Mouse (Mus musculus): ENCODE measurements around the gene Plekha5.
"Not testable (repeated sequence)": the region's sequence is repeated elsewhere in the genome, so short reads cannot be mapped to it uniquely, and the experiment has no call there.

Plekha5 gene

GRCm38 (mm10) chr6:140490220-140490619 is 66.4 kb downstream of the Plekha5 start:
- DNase-seq (ENCODE audit: low spot score) = no peak

GRCm38 (mm10) chr6:140490921-140491537 is 67.2 kb downstream of the Plekha5 start:
- no peak for DNase-seq (ENCODE audit: low spot score)

- no peak for DNase-seq (ENCODE audit: low spot score)
Measured at GRCm38 (mm10) chr6:140492043-140492442, 68.2 kb downstream of the Plekha5 start.

GRCm38 (mm10) chr6:140498074-140498473 is 74.2 kb downstream of the Plekha5 start:
- no peak for DNase-seq (ENCODE audit: low spot score)

GRCm38 (mm10) chr6:140498958-140499357 is 75.1 kb downstream of the Plekha5 start:
- DNase-seq (ENCODE audit: low spot score) = no peak

DNA sequence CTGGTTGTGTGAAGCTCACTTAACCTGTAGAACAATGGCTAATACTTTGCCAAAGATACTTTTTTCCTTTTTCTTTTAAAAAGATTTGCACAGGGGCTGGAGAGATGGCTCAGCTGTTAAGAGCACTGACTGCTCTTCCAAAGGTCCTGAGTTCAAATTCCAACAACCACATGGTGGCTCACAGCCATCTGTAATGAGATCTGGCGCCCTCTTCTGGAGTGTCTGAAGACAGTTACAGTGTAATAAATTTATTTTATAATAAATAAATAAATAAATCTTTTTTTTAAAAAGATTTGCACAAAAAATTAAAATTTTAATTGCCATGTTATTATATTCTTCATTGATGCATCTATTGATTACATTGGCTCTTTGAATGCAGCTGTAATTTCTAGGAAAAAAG is 77.0 kb downstream of the Plekha5 start:
- DNase-seq (ENCODE audit: low spot score) = not testable (repeated sequence)

DNA sequence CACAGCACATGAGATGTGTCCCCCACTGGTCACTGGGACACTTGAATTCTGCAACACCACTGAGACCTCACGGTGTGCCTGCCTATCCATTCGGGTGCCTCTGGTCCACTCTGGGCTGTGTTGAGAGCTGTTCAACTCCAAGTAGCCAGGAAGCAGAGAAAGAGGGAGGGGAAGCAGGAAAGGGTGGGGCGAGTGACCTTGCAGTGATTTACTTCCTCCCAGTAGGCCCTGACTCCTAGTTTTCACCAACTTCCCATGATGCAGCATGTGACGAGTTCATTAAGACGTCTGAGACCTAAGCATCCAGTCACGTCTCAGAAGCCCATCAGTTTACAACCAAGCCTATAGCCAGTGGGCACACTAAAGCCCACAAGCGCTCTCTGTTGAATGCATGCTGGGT is 78.0 kb downstream of the Plekha5 start:
- DNase-seq (ENCODE audit: low spot score) = no peak

DNA sequence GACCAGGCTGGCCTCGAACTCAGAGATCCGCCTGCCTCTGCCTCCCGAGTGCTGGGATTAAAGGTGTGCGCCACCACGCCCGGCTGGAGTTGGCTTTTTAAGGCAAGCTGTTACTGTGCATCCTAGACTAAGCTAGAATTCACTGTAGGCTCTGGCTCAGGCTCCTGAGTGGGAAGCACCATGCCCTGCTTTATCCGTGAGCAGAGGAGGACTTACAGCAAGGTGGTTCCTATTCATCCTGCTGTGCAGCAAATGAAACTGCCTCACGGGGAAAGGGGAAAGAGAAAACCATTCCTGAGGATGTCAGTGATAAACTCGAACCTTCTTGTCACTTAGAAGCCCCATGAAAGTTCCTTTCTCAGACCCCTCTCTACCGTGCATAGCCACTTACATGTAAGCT is 80.9 kb downstream of the Plekha5 start:
- no peak for DNase-seq (ENCODE audit: low spot score)

GRCm38 (mm10) chr6:140507605-140508004 is 83.8 kb downstream of the Plekha5 start:
- DNase-seq (ENCODE audit: low spot score) = no peak

DNA sequence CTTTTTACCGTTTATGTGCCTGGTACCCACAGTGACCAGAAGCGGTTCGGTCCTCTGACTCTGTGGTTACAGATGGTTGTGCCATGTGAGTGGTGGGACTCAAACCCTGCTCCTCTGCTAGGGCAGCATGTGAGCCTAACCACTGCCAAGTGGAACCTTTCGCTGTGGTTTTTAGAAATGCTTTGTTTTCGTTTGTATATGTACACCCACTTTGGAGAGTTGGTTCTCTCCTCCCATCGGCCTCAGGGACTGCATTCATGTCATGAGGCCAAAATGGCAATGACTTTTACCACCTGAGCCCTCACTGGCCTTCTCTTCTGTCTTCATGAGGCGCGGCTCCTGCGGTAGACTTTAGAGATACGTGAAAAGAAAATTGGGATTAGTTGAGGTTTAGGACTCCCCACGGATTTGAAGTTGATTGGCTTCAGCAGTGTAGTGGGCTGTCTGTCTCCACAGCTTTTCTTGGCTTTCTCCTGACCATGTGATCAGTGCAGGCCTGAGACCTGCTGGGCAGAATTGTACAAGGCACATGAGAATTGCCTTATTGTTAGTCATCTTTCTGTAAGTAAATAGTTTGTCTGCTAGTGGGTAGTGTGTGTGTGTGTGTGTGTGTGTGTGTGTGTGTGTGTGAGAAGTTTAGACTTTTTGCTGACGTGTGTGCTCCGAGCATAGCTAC is 84.8 kb downstream of the Plekha5 start:
- no peak for DNase-seq (ENCODE audit: low spot score)

DNA sequence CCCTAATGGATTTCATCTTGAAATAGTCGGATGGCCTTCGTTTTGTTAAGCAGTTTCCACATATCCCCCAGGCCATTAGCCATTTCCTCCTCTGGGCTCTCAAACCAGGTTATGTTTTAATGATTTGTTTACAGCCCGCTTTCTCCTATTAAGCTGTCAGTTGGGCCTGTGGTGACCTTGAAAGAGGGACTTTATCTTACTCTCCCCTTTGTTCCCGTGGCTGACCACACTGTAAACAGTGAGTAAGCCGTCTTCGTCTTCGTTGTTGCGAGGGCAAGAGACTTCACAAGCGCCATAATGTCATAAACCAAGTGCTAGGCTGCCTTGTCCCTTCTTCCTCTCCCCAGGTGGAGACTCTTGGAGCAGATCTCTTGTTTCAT is 85.3 kb downstream of the Plekha5 start:
- no peak for DNase-seq (ENCODE audit: low spot score)

DNA sequence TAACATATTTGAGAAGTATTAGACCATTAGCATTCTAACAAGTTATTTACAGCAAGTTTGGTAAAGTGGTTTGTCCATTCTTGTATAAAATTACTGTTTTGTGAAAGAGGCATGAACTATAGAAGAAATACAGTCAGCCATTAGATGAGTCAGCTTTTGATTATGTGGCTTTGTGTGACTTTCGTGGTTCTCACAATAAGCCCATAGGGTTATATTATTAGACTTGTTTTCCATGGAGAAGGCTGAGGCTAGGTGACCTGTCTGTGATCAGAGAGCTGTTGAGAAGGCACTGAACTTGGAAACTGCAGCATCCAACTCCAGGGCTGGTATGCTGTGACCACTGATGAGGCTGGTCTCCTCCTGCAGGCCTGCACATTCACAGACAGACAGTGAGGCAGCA is 88.2 kb downstream of the Plekha5 start:
- DNase-seq (ENCODE audit: low spot score) = no peak

GRCm38 (mm10) chr6:140512427-140512826 is 88.6 kb downstream of the Plekha5 start:
- no peak for DNase-seq (ENCODE audit: low spot score)

GRCm38 (mm10) chr6:140514205-140515110 is 90.6 kb downstream of the Plekha5 start:
- DNase-seq (ENCODE audit: low spot score) = peak; percentile 53

DNA sequence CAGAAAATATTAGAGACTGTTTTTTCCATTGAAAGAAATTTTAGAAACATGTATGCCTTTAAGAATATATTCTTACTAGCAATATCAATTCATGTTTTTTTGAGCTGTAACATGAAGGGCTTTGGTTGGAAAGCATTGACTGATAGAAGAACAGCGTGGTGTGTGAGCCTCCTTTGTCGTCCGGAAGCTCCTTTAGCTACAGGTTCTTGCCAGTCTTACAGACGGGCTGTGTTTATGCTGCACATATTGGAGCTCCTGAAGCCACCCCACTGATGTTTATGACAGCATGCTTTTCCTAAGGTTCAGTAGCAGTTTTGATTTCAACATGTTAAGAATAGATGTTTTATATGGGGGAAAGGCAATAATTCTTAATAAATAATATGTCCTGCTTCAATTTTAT is 91.7 kb downstream of the Plekha5 start:
- DNase-seq (ENCODE audit: low spot score) = no peak

DNA sequence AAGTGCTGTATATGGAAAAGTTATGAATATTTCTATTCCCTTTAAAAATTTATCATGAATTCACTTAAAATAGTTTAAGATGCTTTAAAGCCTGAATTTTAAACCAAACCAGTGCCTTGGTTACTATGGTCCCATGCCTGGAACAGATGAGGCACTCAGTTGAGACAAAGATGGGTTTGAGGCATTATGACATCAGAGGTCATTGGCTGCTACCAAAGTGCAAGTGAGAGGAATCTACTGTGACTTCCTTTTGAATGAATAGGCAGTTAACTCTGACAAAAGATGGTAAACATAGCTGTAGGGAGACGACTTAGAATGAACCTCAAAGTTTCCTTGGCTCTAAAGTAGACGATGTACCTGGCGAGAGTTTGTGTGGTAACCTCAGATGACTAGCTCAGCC is 92.3 kb downstream of the Plekha5 start:
- DNase-seq (ENCODE audit: low spot score) = no peak

GRCm38 (mm10) chr6:140517188-140517587 is 93.3 kb downstream of the Plekha5 start:
- DNase-seq (ENCODE audit: low spot score) = peak; percentile 57

DNA sequence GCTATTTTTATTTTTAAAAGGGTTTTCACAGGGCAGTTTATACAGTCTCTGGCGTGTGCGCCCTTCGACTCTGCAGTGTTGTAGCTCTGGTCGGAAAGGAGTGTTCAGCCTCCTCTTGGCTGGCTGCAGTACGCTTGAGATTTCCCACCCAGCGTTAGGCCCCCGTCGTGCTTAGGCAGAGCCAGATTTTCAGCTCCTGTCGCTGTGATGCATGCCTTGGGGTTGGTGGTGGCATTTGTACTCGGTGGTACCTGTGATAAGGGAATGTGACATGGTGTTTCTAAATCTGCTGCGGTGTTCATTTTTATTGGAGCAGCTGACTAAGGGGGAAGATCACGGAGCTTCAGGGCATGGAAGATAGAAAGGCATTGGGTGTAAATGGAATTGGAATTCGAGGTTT is 95.2 kb downstream of the Plekha5 start:
- DNase-seq (ENCODE audit: low spot score) = no peak

DNA sequence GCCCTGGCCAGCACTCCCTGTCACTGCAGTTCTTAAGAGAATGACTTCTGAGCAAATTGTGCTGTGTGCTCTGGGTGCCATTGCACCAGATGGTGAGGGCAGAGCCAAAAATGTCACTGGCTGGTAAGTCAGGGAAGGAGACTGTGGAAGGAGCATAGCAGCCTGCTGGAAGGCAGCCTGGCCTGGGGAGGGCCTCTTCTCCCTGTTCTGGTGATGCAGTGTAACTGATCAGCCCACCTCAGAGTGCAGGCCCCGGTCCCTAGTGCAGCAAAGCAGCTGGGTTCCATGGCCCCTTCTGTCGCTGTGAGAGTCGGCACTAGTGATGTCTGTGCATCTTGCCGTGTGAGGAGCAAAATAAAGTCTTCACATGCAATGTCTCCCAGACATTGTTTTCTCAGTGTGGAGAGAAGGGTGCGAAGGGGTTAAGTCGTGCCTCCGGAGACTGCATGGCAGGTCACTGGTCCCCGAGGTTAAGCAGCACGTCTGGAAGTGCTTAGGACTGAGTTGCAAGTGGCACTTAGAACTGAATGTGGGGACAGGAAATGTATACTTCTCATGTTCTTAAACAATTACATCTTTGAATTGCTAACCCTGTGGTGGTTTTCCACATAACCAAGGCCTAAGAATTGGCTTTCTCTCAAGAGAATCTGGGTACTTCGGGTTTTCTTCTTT is 95.8 kb downstream of the Plekha5 start:
- DNase-seq (ENCODE audit: low spot score) = peak; percentile 62

DNA sequence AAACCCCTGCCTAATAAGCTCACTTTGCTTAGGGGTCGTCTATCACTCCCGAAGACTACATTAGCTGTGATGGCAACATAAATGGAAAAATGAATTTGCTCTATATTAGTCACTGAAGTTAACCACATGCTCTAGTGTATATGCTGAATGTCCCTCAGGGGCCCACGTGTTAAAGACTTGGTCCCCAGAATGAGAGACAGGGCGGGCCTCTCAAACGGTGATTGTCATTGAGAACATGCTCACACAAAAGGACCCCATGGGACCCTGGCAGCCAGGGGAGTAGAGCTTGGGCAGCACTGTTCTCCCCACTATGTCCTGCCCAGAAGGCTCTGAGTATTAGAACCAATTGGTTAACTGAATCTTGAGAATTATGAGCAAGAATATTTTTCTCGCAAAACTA is 97.1 kb downstream of the Plekha5 start:
- DNase-seq (ENCODE audit: low spot score) = no peak

GRCm38 (mm10) chr6:140521832-140522231 is 98.0 kb downstream of the Plekha5 start:
- DNase-seq (ENCODE audit: low spot score) = no peak

GRCm38 (mm10) chr6:140523600-140523999 is 99.7 kb downstream of the Plekha5 start:
- DNase-seq (ENCODE audit: low spot score) = no peak

Data from embryo, embryonic 10.5 days (tissue).